Mouse (Mus musculus) MEL (cell line): ENCODE measurements around the gene Cdk4. TPM values are rescaled to one million over a fixed set of nuclear protein-coding genes. Genes with fewer than 3 reads are reported as not detected.

Experiments
- DNase-seq: peaks from one replicate; pipeline ENCODE4 v3.0.0; 2011; ENCODE audit warnings: low read depth, low spot score
- H3K27ac ChIP-seq: 2 replicates; pipeline ENCODE4 v1.5.1; 2012; ENCODE audit warnings: low read depth, mild to moderate bottlenecking, control low read depth, low read length, moderate library complexity; ENCODE audit not compliant: control insufficient read depth
- H3K27me3 ChIP-seq, 2 experiments: fragments of 150-350 bp in 1 of 2; sonication (generic) in 1 of 2; 2 replicates each; pipeline ENCODE4 v1.6.1; 2012; ENCODE audit warnings: low read length in 2 of 2, mild to moderate bottlenecking in 2 of 2, improper control_type of control experiment in 1 of 2, moderate library complexity in 1 of 2; ENCODE audit not compliant: insufficient read depth in 2 of 2, control insufficient read depth in 1 of 2
- H3K36me3 ChIP-seq, 2 experiments: 2 replicates each; pipeline ENCODE4 v1.6.1; 2012 to 2014; ENCODE audit warnings: low read length in 2 of 2, improper control_type of control experiment in 1 of 2, inconsistent platforms in 1 of 2, mild to moderate bottlenecking in 1 of 2; ENCODE audit not compliant: insufficient read depth in 2 of 2, control insufficient read depth in 1 of 2
- H3K4me1 ChIP-seq, 2 experiments: fragments of 150-350 bp in 1 of 2; sonication (generic) in 1 of 2; 2 replicates each; pipeline ENCODE4 v1.6.1; 2012; ENCODE audit warnings: low read length in 2 of 2, improper control_type of control experiment in 1 of 2, mild to moderate bottlenecking in 1 of 2; ENCODE audit not compliant: insufficient read depth in 2 of 2, control insufficient read depth in 1 of 2
- H3K4me3 ChIP-seq, 2 experiments: fragments of 150-350 bp in 1 of 2; sonication (generic) in 1 of 2; 2 replicates each; pipeline ENCODE4 v1.5.1; 2012; ENCODE audit warnings: low read depth in 2 of 2, low read length in 2 of 2, mild to moderate bottlenecking in 2 of 2, moderate library complexity in 2 of 2, control low read depth in 1 of 2, improper control_type of control experiment in 1 of 2; ENCODE audit not compliant: control insufficient read depth in 1 of 2, insufficient read depth in 1 of 2
- H3K79me2 ChIP-seq: 2 replicates; pipeline ENCODE4 v1.6.1; 2012; ENCODE audit warnings: mild to moderate bottlenecking, low read length, moderate library complexity; ENCODE audit not compliant: control insufficient read depth, poor library complexity, insufficient read depth
- H3K9ac ChIP-seq: 2 replicates; pipeline ENCODE4 v1.6.1; 2012; ENCODE audit warnings: low read depth, mild to moderate bottlenecking, control low read depth, low read length, moderate library complexity; ENCODE audit not compliant: control insufficient read depth, poor library complexity, severe bottlenecking
- H3K9me3 ChIP-seq: fragments of 150-350 bp; sonication (generic); replicated peaks from 2 replicates; pipeline ENCODE4 v1.6.1; 2012; ENCODE audit warnings: mild to moderate bottlenecking, low read length, improper control_type of control experiment, moderate library complexity; ENCODE audit not compliant: insufficient read depth
- CTCF ChIP-seq, 3 experiments: IDR thresholded peaks in 2 of 3; conservative IDR thresholded peaks in 1 of 3; 2 replicates each; pipeline ENCODE4 v1.5.1; 2011 to 2012; ENCODE audit warnings: low read length in 3 of 3, low read depth in 2 of 3, mild to moderate bottlenecking in 2 of 3, improper control_type of control experiment in 1 of 3, inconsistent platforms in 1 of 3, mixed read lengths in 1 of 3, moderate library complexity in 1 of 3; ENCODE audit not compliant: control insufficient read depth in 1 of 3, insufficient read depth in 1 of 3, poor library complexity in 1 of 3, severe bottlenecking in 1 of 3
- ETS1 ChIP-seq: IDR thresholded peaks from 2 replicates; pipeline ENCODE4 v1.6.1; 2012; ENCODE audit warnings: low read depth, mild to moderate bottlenecking, inconsistent platforms, low read length, improper control_type of control experiment, moderate library complexity
- JUND ChIP-seq: IDR thresholded peaks from 2 replicates; pipeline ENCODE4 v1.6.1; 2011; ENCODE audit warnings: low read depth, mild to moderate bottlenecking, improper control_type of control experiment, low read length
- KAT2A ChIP-seq: conservative IDR thresholded peaks from 2 replicates; pipeline ENCODE4 v1.6.1; 2012; ENCODE audit warnings: low read depth, low read length, improper control_type of control experiment, inconsistent platforms
- MXI1 ChIP-seq: IDR thresholded peaks from 2 replicates; pipeline ENCODE4 v1.6.1; 2011; ENCODE audit warnings: mild to moderate bottlenecking, low read depth, low read length, improper control_type of control experiment
- NELFE ChIP-seq: IDR thresholded peaks from 2 replicates; pipeline ENCODE4 v1.6.1; 2011; ENCODE audit warnings: low read depth, low read length, improper control_type of control experiment
- POLR2A ChIP-seq, 2 experiments: IDR thresholded peaks; 2 replicates each; pipeline ENCODE4 v1.6.1; 2011 to 2012; ENCODE audit warnings: low read length in 2 of 2, mild to moderate bottlenecking in 2 of 2, control low read depth in 1 of 2, improper control_type of control experiment in 1 of 2, low read depth in 1 of 2, moderate library complexity in 1 of 2; ENCODE audit not compliant: control insufficient read depth in 1 of 2, insufficient read depth in 1 of 2, poor library complexity in 1 of 2
- POLR2AphosphoS5 ChIP-seq: IDR thresholded peaks from 2 replicates; pipeline ENCODE4 v1.6.1; 2012; ENCODE audit warnings: low read depth, borderline replicate concordance, mild to moderate bottlenecking, inconsistent platforms, low read length, moderate library complexity, mixed read lengths
- SIN3A ChIP-seq: IDR thresholded peaks from 2 replicates; pipeline ENCODE4 v1.6.1; 2012; ENCODE audit warnings: low read length, improper control_type of control experiment, inconsistent platforms
- SMC3 ChIP-seq: IDR thresholded peaks from 2 replicates; pipeline ENCODE4 v1.6.1; 2011; ENCODE audit warnings: low read depth, low read length, improper control_type of control experiment
- UBTF ChIP-seq: IDR thresholded peaks from 2 replicates; pipeline ENCODE4 v1.6.1; 2012; ENCODE audit warnings: low read depth, mild to moderate bottlenecking, inconsistent platforms, low read length, improper control_type of control experiment, moderate library complexity, borderline replicate concordance; ENCODE audit not compliant: insufficient read depth
- ZC3H11A ChIP-seq: IDR thresholded peaks from 2 replicates; pipeline ENCODE4 v1.6.1; 2012; ENCODE audit warnings: low read depth, mild to moderate bottlenecking, inconsistent platforms, low read length, improper control_type of control experiment
- polyA plus RNA-seq, 2 experiments: library from polyadenylated mRNA; stranded (reverse) in 1 of 2; unstranded in 1 of 2; fragments of >175 nt in 1 of 2; fragments of >200 nt in 1 of 2; gene quantifications; 2 replicates each; pipeline versions ENCODE4 v1.2.1 to v1.2.4; 2012; ENCODE audit warnings: low replicate concordance in 2 of 2, low read depth in 1 of 2; ENCODE audit not compliant: insufficient read length in 2 of 2, insufficient read depth in 1 of 2, missing spikeins in 1 of 2
- total RNA-seq: library from RNA; depleted of rRNA; stranded (reverse); fragments of 300-350 nt; gene quantifications from 2 replicates; pipeline ENCODE4 v1.2.3, GENCODE M21; 2012

Cdk4 gene
- total and polyA plus RNA-seq, 3 experiments: 443 to 1,325 (median 843) TPM

GRCm38 (mm10) chr10:127085633-127086032 is 22.3 kb downstream of the Cdk4 start:
- no peak for DNase-seq
- Histone ChIP-seq H3K79me2 (no peaks in the 10 kb centered on the region), H3K9me3 (no peaks in the 10 kb centered on the region), H3K36me3 (peaks cover 0 to 3% of the 10 kb centered on the region in 2 experiments; a peak in 1 of 4 replicates), H3K27ac (no peak overlapping the region), H3K9ac (no peak overlapping the region), H3K4me3 (no peak overlapping the region), H3K4me1 (no peaks in the 10 kb centered on the region), H3K27me3 (no peaks in the 10 kb centered on the region)
- TF ChIP-seq ETS1: no peak
- TF ChIP-seq JUND: no peak
- no peak for TF ChIP-seq UBTF
- TF ChIP-seq CTCF (IDR thresholded peaks at IDR 0.05 in 2 of 3, conservative IDR thresholded peaks at IDR 0.05 in 1 of 3; ENCODE audit: control insufficient read depth in 1 of 3, insufficient read depth in 1 of 3, low read depth in 2 of 3, low read length in 3 of 3, poor library complexity in 1 of 3, severe bottlenecking in 1 of 3): peak in 2 of 3 experiments; percentile 3 to 42; a peak in 2 of 6 replicates
- peak; percentile 45 for TF ChIP-seq SMC3
- TF ChIP-seq POLR2AphosphoS5: no peak
- TF ChIP-seq ZC3H11A: 0 out of 2 replicates have a peak, but pooled peaks have one; percentile 6
- TF ChIP-seq MXI1: no peak

- Histone ChIP-seq H3K27me3 (no peaks in the 10 kb centered on the region), H3K36me3 (peaks cover 0 to 3% of the 10 kb centered on the region in 2 experiments; a peak in 1 of 4 replicates), H3K4me3 (no peak overlapping the region), H3K79me2 (no peaks in the 10 kb centered on the region), H3K27ac (no peak overlapping the region), H3K9ac (no peak overlapping the region), H3K4me1 (no peaks in the 10 kb centered on the region), H3K9me3 (no peaks in the 10 kb centered on the region)
- no peak for DNase-seq
- TF ChIP-seq POLR2A (IDR thresholded peaks at IDR 0.05; ENCODE audit: control insufficient read depth in 1 of 2, insufficient read depth in 1 of 2, low read depth in 1 of 2, low read length in 2 of 2, poor library complexity in 1 of 2): no peak
- no peak for TF ChIP-seq NELFE
- no peak for TF ChIP-seq KAT2A
- TF ChIP-seq SIN3A: no peak
Observed at GRCm38 (mm10) chr10:127090560-127091411, 27.5 kb downstream of the Cdk4 start.
